Mouse (Mus musculus) frontal cortex, postnatal 25 days (tissue): Measurements from ENCODE around the gene Dbil5.
A peak's percentile ranks its signal among the peaks of the same experiment; 100 is the strongest.
"Not testable (repeated sequence)": the region's sequence is repeated elsewhere in the genome, so short reads cannot be mapped to it uniquely, and the experiment has no call there.

Source experiments
- DNase-seq, 2 experiments: peaks; one replicate each; pipeline ENCODE4 v3.0.0; 2022; ENCODE audit warnings: low spot score in 2 of 2

Dbil5 gene

DNA sequence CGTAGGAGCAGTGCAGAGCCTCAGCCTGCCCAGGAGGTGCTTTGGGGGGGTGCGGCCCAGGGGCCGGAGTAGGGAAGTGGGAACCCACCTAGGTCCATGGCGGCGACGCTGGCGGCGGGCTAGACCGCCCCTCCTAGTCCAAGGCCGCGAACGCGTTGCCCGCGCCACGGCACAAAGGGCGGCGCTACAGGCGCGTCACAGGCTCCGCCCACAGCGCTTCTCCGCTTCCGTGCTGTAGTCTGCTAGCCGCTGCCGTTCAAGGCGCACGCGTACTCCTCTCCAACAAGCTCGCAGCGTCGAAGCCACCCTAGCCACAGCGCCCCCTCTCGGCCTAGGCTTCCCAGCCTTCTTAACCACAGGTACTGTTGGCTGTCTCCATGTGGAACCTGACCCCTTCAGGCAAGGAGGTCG is at the start of gene Dbil5, which contains the start of gene Gemin4:
TSS of gene Dbil5 (plus strand) at position 219 of the 411 bp plus-strand sequence.
TSS of gene Gemin4 (minus strand) at position 275 of the 411 bp plus-strand sequence.
- peak; percentile 90 to 96 for DNase-seq

DNA sequence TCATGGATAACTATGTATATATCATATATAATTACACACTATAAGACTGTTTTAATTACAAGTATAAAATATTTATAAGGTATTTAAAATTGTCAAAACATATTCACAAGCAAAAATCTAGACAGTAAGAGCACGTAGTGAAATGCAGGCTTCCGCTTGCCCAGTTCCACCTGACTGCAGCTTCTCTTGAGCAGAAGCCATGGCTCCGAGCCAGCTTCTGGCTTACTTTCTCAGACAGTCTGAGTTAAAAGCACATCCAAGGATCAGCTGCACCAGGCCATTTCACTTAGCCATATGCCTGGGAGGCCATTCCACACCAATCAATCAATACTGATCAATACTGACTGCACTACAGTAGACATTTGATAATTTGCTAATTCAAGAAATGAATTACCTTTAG is 48.4 kb upstream of the Dbil5 start:
- no peak for DNase-seq

DNA sequence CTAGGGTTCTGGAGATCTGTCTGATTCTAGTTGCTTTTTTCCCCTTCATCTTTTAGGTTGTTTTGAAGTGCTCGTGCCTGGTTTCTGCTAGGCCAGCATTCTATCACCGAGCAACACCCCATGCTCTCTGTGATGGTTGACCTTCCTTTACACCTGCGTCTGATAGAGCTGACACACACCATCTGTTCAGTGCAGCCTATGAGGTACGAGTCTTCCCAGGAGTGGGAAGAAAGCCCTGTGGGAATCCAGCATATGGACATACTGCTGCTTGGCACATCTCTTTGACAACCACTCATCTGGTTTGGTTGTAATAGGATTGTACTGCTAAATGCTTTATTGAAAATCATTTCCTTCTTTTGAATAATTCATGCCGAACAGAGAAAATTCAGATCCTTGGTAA is 47.2 kb upstream of the Dbil5 start:
- DNase-seq, result no peak

DNA sequence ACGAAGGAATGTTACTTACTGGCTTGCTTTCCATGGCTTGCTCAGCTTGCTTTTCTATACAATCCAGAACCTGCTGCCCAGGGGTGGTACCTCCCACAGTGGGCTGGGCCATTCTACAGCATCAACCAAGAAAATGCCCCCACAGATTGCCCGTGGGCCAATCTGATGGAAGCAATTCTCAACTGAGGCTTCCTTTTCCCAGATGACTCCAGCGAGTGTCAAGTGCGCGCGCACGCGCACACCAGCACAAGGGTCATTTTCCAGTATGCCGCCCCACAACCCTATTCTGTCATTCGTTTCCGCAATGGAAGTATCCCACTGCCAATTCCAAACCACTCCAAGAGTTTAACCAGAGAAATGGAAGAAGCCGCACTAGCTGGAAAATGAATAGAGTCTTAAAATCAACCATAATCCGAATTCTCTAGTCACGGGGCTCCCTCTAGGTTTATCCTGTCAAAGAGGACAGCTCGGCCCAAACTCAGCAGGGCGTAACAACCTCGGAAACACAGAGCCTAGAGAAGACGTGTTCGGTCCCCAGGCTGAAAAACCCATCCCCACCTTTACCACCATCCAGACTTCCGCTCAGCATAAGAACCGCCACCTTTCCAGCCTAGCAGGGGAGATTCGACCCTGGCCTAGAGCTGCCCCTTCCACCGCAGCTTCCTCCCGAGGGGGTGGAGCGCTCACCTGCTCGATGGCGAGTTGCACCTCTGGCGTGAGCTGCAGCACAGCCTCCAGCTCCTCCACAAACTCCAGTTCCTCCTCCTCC is 38.5 kb upstream of the Dbil5 start:
- no peak for DNase-seq

DNA sequence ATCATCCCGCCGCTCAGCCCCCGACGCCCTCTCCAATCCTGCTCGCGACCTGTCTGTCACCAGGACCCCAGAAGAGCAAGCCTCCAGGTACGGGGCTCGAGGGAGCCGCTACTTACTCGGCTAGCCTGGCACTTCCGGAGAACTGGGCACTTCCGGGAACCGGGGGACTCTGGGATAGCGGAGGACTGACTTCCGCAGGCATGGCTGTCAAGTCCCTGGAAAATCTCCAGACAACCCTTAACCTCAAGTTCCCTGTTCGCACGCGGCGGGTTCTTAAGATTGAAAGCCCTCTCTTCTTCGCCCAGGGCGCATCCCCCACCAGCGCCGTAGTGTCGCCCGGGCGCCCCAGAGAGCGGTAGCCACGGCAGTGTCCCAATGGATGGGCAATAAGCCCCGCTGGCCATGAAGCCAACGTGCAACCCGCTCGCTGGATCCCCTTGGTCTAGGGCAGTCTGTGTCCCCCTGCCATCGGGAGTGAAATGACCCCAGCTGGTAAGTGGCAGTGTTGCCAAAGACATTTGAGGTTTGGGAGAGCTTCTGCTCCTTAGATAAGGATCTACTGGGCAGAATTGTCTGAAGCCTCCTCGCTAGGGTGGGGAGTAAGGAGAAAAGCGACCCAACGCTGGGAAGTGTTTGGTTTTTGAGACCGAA is 37.8 kb upstream of the Dbil5 start, which contains the start of the genes Vps53 and Fam57a:
TSS of gene Vps53 (minus strand) at position 153 of the 651 bp plus-strand sequence.
TSS of gene Fam57a (plus strand) at position 177 of the 651 bp plus-strand sequence.
- DNase-seq, result peak; percentile 74 to 85

DNA sequence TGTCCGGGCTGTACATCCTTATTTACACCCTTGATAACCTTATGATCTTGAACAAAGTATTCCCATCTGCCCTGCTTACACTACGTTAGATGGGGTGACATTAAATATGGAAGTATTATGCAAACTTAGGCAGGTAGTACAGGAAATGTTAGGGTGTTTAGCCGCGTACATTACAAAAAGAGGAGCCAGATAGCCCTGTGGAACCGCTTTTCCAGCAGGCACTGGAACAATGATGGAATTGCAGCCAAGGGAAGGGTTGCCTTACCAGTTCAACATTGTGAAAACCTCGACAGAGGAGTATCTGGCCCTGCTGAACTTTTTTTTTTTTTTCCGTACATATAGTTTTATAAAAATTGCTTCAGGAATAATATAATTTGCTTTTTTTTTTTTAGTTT is 37.3 kb upstream of the Dbil5 start:
- no peak for DNase-seq

DNA sequence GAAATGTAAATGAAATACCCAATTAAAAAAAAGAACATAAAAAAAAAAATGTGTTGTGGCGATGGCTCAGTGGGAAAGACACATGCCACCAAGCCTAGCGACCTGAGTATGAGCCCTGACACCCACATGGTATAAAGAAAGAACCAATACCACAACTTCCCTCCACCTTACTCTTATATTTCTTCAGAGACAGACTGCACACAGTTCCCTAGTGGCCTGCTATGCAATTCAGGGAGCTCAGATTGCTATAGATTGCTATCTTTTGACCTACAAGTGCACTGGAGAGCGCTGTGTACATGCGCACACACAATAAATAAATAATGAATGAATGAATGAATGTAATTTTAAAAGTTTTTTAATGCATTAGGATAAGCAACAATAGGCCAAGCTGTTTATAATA is 33.7 kb upstream of the Dbil5 start:
- DNase-seq, result no peak

DNA sequence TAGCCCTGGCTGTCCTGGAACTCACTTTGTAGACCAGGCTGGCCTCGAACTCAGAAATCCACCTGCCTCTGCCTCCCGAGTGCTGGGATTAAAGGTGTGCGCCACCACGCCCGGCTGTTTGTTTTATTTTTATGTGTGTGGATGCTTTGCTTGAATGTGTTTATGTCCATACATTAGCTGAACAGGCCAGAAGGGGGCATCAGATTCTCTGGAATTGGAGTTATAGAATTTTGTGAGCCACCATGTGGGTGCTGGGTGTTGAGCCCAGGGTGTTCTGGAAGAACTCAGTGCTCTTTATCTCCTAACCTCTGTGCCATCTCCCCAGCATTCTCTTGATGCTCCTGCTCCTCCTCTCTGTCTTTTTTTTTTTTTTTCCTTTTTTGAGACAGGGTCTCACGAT is 30.5 kb upstream of the Dbil5 start:
- DNase-seq, result no peak

DNA sequence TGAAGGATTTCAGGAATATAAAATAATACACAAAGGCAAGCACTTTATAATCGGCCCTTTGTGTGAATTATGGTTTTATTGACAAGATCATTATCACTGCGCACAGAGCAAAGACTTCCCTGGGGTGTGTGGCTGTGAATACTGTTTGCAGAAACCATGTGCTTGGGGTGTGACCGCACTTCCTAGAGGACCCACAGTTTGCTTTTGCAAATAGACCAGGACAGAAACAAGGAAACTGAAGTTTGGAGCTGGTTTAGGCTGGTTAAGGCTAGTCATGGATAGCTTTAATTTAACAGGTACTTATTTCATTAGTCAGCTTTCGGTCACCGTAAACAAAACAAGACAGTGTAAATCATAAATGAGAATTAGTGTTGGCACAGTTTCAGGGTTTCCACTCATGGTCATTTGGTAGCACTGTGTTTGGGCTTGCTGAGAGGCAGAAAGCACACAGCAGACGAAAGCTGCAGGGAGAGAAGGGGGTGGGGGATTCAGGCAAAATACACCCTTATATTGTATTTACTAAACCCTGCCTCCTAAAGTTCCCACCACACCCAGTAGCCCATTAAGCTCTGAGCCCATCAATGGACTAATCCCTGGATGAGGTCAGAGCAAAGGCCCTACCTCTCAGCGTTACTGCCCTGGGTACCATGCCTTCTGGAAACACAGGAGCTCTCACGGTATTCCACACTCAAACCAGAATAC is 21.0 kb upstream of the Dbil5 start:
- no peak for DNase-seq

DNA sequence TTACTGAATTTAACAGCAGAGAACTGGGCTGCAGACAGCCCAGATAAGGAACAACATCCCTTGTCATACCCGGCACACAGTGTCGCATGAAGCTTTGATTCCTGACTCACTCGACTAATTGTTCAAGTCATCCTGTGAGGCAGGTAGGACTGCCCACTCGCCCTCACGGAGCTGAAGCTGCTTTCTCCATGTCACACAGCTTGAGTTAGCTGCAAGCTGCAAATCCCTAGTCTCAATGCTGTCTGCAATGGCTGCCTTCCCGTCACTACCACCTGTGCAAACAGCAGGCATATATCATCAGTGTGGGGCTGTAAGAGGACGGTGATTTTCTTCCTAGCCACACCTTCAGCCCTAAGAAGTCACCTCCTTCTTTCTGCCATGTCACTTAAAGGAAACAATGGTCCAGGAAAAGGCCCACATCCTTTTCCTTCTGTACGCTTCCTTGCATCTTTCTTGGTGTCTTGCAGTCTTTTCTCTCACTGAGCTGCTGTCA is 20.4 kb upstream of the Dbil5 start:
- no peak for DNase-seq

DNA sequence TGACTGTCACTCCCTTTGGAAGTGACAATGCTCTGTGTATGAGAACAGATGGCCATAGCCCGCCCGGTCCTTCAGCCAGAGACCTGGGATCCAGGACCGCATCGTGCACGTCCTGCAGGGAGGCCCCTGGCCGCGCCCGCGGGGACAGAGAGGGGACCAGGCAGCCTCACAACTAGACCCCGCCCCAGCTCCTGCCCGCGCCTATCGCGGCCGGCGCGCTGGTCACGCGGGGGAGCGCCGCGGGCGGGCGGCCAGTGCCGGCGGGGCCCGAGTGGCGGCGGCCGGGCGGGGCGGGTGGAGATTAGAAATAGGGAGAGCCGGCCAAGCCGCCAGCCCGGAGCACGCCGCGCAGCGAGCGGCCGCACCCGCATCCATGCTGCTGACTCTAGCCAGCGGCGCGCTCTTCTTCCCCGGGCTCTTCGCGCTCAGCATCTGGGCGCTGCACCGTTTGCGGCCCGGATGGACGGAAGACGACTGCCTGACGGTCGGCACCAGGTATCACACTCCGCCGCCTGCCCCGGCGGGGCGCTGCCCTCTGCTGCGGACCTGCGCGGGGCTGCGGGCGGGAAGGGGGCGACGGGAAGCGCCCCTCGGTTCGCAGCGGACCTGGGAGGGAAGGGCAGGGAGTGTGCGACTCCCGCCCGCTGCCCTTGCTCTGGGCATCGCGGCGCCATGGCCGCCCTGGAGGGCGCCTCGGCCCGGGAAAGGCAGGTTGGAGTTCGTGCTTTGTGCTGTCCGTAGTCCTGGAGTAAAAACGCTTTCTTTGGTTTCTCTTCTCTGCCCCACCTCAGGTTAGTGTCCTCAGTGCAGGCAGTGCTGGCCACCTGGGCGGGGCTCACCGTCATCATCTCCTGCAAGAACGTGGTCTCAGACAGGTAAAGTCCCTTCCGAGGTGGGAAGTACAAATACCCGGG is 15.4 kb upstream of the Dbil5 start:
- peak; percentile 54 to 62 for DNase-seq

DNA sequence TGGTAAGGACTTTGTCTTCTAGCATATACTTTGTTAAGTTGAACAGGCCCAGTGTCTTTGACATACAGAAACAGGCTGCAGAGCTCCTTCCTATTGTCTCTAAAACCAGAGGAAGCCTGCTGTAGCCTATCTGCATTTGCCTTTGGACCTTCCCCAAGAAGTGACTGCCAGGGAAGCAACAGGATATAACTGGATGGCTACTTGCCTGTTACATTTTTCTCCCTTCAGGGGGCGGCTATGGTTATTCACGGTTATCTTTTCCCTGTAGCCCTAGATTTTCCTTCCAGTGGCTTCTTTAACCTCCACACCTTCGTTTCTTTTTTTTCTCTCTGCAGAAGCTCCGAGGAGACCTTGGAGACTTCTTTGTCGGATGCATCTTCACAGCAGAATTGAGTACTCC is 10.6 kb upstream of the Dbil5 start:
- DNase-seq, result no peak

DNA sequence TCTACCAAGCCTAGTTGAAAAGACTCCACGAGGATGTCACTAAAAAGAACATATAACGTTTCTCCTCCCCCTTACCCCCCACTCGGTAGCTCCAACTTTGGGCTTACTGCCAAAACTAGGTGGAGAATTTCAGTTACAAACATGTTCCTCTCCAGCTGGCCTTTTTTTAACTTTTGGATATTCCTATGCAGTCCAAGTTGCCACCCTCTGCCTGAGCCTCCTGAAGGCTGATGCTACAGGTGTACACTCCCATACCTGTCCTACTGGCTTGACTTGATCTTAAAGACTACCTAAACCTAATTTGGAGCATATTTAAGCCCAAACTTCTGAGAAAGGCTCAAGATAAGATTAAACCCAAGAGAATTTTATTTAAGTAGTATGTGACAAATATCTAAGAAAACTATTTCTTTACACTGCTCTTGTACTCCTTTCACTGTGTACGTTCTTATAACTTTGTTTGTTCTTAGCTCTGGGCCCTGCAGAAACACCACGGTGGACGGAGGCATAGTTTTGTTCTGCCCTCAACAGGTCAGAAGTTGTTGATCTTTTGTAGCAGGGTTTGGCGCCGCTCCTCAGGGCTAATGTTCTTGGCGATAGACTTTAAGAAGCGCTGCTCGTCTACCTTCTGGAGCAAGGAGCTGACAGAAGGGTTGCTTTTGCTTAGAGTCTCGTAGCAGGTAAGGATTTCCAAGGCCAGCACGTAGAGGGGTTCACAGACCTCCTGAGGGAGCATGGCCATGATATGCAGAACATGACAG is 7.0 kb upstream of the Dbil5 start:
- DNase-seq, result no peak

DNA sequence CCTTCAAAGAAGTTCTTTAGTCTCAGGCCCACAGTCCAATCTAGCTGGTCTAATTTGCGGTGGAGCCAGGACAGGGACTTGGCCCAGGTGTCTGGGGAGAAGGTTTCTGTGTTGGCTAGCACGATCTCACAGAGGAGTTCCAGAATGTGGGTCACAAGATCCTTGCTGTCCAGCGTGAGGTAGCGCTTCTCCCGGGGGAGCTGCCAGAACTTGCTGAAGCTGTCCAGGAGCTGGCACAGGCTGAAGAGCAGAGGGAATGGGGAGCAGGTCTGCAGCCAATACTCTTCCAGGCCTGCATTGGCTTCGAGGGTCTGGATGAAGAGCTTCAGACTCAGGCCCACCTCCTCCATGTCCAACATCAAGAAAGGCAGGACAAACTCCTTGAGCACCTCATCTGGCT is 5.8 kb upstream of the Dbil5 start:
- not testable (repeated sequence) for DNase-seq

DNA sequence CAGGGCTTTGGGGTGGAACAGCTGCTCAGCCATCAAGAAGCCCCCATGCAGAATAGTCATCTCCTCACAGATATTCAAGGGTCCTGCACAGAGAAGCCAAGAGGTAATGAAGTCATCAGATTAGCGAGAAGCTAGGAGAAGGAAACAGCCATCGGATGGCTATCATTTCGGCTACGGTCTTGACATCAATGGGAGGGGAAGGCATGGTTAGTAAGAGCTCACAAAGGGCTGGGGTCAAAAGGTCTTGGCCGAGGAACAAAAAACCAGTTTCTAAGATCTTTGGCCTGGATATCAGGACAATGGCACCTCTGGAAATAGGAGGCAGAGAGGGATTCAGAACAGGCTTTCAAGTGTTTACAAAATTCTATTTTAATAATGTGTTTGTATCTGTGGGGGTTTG is 3.6 kb upstream of the Dbil5 start:
- DNase-seq, result no peak

DNA sequence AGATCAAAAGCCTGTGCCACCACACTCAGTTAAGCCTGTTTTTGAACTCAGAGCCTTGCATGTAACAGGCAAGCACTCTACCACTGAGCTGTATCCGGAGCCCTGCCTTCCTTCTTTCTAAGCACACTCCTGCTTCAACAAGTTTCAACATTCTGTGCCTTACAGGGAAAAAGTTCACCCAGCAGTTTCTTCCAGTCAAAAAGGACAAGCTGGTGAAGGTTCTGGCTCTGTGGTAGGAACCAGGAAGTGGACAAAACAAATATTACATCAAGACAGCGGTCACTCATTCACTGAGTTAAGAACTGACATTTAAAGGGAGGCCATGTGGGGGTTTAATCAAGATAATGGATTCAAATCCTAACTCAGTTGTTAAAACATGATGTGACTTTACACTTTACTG is 2.4 kb upstream of the Dbil5 start:
- no peak for DNase-seq

DNA sequence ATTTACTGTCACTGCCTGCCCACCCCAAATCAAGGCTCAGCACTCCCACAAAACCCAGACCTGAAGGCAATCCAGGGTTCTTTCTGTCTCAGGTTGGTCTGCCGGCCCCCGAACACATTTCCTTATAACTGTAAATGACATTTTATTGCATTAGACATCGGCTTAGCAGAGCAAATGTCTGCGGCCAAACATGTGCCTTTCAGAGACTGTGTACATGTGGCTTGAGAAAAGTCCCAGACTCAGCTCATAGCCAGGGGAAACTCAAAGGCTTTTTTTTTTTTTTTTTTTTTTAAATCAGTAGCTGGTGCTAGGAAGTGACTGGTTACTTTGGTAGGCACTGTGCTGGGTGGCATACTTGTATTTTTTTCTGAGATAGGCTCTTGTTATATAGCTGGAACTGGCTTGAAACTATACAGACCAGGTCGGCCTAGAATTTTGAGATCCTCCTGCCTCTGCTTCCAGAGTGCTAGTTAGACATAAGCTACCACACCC is 1.3 kb upstream of the Dbil5 start:
- no peak for DNase-seq

DNA sequence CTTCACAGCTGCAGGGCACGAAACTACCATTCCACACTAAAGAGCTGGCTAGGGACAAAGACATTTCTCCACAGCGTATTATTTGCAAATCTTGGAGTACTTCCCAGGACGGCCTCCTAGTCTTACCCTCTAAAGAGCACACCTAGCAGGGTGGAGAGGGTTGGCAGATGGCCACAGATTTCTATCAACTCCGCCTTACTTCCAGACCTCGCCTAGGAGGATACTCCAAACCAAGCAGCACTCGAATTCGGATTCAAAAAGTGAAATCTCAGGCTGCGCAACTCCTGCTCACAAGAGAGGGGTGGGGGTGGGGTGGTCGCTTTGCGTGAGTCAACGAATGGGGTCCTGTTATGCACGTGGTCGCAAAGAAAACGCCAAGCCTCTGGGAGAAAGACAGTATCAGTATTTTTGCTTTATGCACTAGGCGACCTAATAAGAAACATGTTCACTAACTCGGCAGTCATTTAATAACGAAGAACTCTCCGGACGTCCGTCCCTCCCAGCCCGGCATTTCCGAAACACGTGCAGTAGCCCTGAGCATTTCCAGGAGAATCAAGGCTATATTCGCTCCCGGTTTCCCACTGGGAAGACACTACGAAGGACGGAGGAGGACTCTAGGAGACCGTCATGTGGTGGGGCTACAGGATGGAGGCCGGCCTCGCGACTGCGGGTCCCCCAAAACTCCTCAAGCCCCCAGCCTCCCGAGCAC is 573 bp upstream of the Dbil5 start:
- peak in 1 of 2 experiments; percentile 20 for DNase-seq

DNA sequence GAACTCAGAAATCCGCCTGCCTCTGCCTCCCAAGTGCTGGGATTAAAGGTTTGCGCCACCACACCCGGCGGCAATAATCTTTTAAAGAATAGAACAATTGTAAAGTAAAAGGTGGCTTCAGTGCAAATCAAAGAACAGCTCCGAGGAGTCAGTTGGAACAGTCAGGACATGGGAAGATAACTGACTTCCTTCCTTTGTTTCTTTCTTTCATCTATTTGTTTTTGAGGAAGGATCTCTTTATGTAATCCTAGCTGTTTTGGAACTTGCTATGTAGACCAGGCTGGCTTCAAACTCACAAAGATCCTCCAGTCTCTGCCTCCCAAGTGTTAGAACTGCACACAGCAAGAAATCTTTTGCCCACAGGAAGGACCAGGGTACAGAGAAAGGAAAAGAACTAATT is 7.2 kb downstream of the Dbil5 start:
- DNase-seq, result no peak

DNA sequence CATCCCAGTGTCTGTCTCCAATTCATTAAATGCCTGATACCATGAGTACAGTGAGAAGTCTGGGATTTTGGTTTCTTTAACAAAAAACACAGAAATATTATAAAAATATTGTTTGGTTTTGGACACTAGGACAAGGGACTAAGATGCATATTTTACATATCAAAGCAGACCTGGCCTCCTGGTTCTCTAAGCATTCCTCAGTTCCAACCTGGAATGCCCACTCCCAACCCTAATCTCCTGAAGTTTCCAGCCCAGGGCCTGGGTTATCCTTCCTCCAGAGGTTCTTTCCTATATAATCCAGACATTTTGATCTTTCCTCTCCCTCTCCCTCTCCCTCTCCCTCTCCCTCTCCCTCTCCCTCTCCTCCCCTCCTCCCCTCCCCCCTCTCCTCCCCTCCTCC is 7.6 kb downstream of the Dbil5 start:
- DNase-seq, result no peak
